Mouse (Mus musculus) limb, embryonic 15.5 days (tissue): ENCODE data around the gene Catspere2. TPM values are rescaled to one million over a fixed set of nuclear protein-coding genes. Genes with fewer than 3 reads are reported as not detected.
A peak's percentile ranks its signal among the peaks of the same experiment; 100 is the strongest.
"Not testable (repeated sequence)": the region's sequence is repeated elsewhere in the genome, so short reads cannot be mapped to it uniquely, and the experiment has no call there.

Experiments
- ATAC-seq: fragments of 200-750 bp; cut with Nextera tagmentation; 2 replicates; pipeline ENCODE4 v1.8.0; 2017; ENCODE audit warnings: low read depth, moderate TSS enrichment; ENCODE audit not compliant: insufficient number of reproducible peaks, low FRiP score, low TSS enrichment
- H3K27ac ChIP-seq: fragments of 300-500 bp; sonication (generic); 2 replicates; pipeline ENCODE4 v1.5.1; 2015; ENCODE audit warnings: moderate library complexity, mild to moderate bottlenecking, inconsistent platforms
- H3K27me3 ChIP-seq: fragments of 300-500 bp; sonication (generic); 2 replicates; pipeline ENCODE4 v1.6.1; 2015; ENCODE audit warnings: inconsistent platforms
- H3K36me3 ChIP-seq: fragments of 300-500 bp; sonication (generic); 2 replicates; pipeline ENCODE4 v1.6.1; 2015; ENCODE audit warnings: inconsistent platforms
- H3K4me1 ChIP-seq: fragments of 300-500 bp; sonication (generic); 2 replicates; pipeline ENCODE4 v1.6.1; 2015; ENCODE audit warnings: inconsistent platforms
- H3K4me2 ChIP-seq: fragments of 300-500 bp; sonication (generic); 2 replicates; pipeline ENCODE4 v1.6.1; 2015; ENCODE audit warnings: mild to moderate bottlenecking, inconsistent platforms
- H3K4me3 ChIP-seq: fragments of 300-500 bp; sonication (generic); 2 replicates; pipeline ENCODE4 v1.5.1; 2015; ENCODE audit warnings: mild to moderate bottlenecking, inconsistent platforms
- H3K9ac ChIP-seq: fragments of 300-500 bp; sonication (generic); 2 replicates; pipeline ENCODE4 v1.6.1; 2015; ENCODE audit warnings: inconsistent platforms
- H3K9me3 ChIP-seq: fragments of 300-500 bp; sonication (generic); 2 replicates; pipeline ENCODE4 v1.6.1; 2016; ENCODE audit warnings: inconsistent platforms
- WGBS: fragments of 180-500 bp; shearing (Covaris S2); methylation state at CpG from one replicate; pipeline ENCODE4 v1.1.7; 2015; 5-methylcytosine and 5-hydroxymethylcytosine counted together
- polyA plus RNA-seq: library from polyadenylated mRNA; unstranded; fragments of >200 nt; fragmentation: Nextera tagmentation; extraction: Ambion mirVana; gene quantifications from 2 replicates; pipeline ENCODE4 v1.2.1, GENCODE M21; 2015

Gene Catspere2
- polyA plus RNA-seq, 1 experiment from 2014 or later = 0.67 TPM

DNA sequence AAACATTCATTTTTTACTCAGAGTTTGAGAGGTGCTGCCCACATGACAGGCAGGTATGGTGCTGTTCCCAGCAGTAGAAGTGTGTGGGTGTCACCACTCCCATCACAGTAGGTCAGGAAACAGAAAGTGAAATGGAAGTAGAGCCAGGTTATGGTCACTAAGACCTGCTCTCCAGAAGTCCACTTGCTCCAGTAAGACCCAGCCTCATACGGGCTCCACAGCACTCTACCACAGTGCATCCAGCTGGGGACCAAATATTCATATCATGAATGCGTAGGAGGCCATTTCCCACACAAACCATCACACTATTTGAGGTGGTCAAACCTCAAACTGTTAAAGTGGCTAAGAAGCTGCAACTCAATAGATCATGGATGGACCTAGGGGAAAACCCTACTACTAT is 199.0 kb downstream of the Catspere2 start:
- Histone ChIP-seq H3K9ac (no peak overlapping the region), H3K4me3 (no peak overlapping the region), H3K36me3 (no peaks in the 10 kb centered on the region), H3K4me1 (no peaks in the 10 kb centered on the region), H3K4me2 (no peak overlapping the region), H3K27ac (no peak overlapping the region), H3K9me3 (no peaks in the 10 kb centered on the region), H3K27me3 (no peaks in the 10 kb centered on the region)
- 94% methylated on average over 2 of the region's 2 CpGs for WGBS
- no peak for ATAC-seq

DNA sequence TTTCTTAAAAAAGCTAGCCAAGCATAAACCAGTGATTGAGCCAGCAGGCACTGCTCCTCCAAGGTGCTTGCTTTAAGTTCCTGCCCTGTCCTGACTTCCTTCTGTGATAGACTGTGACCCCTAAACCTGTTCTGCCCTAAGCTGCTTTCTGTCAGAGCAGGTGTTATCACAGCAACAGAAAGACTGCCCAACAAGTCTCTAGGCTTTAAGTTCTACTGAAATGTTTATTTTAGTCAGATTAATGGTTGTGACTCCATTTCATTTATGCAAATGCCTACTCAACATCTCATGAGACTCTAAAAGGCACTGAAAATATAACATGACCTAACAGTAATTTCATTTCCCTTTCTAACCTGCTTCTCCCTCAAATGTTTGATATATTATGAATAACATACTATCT is 202.4 kb downstream of the Catspere2 start:
- H3K9me3 ChIP-seq = no peaks in the 10 kb centered on the region
- no peak overlapping the region for H3K4me3 ChIP-seq
- no peak overlapping the region for H3K27ac ChIP-seq
- no peaks in the 10 kb centered on the region for H3K27me3 ChIP-seq
- no peaks in the 10 kb centered on the region for H3K36me3 ChIP-seq
- ATAC-seq = no peak
- H3K4me1 ChIP-seq = peaks cover 7% of the 10 kb centered on the region
- H3K9ac ChIP-seq = no peak overlapping the region
- H3K4me2 ChIP-seq = no peak overlapping the region

DNA sequence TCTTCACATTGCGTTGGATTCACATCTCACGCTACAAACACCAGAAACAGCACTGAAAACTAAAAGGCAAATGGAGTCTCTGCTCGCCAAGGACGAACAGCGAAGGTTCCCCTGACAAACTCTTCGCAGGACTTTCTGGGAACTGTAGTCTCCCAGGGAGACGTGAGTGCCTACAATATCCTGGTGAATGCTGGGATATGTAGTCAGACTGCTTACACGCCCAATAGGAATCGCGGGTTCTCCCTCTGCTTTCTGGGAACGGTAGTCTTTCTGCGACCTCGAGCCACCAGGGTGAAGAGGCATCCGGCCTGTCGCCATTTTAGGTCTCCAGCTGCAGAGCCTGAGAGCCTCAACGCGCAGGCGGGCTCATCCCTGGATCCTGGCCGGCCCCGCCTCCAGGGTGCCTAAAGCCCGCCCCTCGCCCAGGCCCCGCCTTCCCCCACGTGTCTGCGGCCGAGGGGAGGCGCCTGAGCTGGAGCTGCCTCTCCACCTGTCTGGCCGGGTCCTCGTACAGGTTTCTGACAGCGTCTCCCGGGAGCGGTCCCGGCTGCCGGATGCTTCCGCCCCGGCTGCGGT is 204.1 kb downstream of the Catspere2 start, which contains the start of gene Desi2:
Gene Desi2 (plus strand): TSS at position 202 of the 576 bp plus-strand sequence.
- H3K9me3 ChIP-seq, H3K27me3 ChIP-seq, H3K36me3 ChIP-seq, H3K4me1 ChIP-seq: not testable (repeated sequence)
- under 1% methylated on average over 37 of the region's 37 CpGs for WGBS
- Histone ChIP-seq H3K27ac (peak within 1 kb of the TSS; percentile 69), H3K4me2 (peak within 1 kb of the TSS; percentile 59), H3K4me3 (peak within 1 kb of the TSS; percentile 68), H3K9ac (0 out of 2 replicates have a peak within 1 kb of the TSS, but pooled peaks have one; percentile 50)
- peak; percentile 100 for ATAC-seq

DNA sequence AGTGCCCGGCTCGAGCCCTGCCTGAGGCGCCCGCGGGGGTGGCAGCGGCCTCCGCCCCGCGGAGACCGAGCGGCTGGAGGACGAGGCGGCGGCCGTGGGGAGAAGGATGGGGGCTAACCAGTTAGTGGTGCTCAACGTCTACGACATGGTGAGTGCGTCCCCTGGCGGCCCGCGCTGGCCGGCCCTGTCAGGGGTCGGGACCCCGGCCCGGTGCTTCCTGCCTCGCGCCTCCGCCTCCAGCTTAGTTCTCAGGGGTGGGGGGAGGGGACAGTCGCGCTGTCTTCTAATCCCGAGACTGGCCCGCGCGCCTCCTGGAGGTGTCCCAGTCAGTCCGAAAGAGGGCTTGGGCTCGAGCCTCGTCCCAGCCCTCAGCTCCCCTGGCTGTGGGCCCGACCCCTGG is 204.6 kb downstream of the Catspere2 start:
- not testable (repeated sequence) for H3K27me3 ChIP-seq, H3K9me3 ChIP-seq, H3K36me3 ChIP-seq, H3K4me1 ChIP-seq
- under 1% methylated on average over 28 of the region's 38 CpGs for WGBS
- ATAC-seq = peak; percentile 53; the same call in 1 of the 2 replicates
- Histone ChIP-seq H3K9ac (0 out of 2 replicates have a peak overlapping the region, but pooled peaks have one; percentile 50), H3K4me3 (peak overlapping the region; percentile 68), H3K4me2 (peak overlapping the region; percentile 42; the same call in 1 of the 2 replicates), H3K27ac (peak overlapping the region; percentile 69)

DNA sequence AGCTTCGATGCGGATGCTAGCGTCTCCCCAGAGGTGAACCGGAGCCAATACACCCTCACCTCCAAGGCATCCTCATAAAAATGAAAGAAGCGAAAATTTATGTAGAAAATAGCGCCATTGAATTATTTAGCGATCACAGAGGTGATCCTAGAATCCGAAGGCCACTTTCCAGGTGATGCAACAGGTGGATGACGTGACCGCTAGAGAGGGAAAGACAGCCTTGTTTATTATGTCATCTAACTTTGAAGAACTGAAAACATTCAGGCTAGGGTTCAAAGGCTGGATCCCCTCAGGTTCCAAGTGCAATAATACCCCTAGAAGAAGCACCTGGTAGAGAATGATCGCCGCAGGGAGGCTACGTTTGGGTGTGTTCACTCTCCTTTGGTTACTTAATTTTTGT is 205.2 kb downstream of the Catspere2 start:
- H3K9me3 ChIP-seq = no peaks in the 10 kb centered on the region
- H3K4me1 ChIP-seq = peaks cover 7% of the 10 kb centered on the region
- peak overlapping the region; percentile 59 for H3K4me2 ChIP-seq
- H3K9ac ChIP-seq = no peak overlapping the region
- ATAC-seq = no peak
- WGBS = 7% methylated on average over 13 of the region's 13 CpGs
- H3K27me3 ChIP-seq = no peaks in the 10 kb centered on the region
- H3K27ac ChIP-seq = no peak overlapping the region
- no peaks in the 10 kb centered on the region for H3K36me3 ChIP-seq
- peak overlapping the region; percentile 39 for H3K4me3 ChIP-seq

DNA sequence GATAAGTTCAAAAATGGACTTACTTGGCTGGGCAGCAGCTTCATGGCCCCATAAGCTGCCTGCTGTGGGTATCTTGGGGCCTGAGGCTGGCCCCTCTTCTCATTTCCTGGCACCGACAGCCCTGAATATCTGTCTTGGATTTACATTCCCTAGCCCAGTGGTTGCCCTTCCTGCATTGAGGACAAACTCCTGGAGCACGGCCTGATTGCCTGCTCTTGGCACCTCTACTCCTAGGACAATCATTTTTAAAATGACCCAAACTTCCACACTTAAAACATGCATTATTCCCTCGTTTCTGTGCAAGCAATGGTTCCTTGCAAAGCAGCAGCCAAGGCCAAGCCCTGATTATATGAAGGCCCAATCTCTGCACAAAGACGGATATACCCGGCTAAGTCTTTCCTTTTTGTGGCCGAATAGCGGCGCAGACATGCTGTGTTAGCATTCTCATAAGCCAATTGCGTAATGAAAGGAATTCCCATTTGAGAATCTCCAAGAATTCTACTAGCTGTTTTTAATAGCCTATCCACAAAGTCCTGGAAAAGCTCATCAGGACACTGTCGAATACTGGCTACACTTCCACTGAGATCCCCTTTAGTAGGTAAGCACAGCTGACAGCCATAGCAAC is 222.6 kb downstream of the Catspere2 start:
- H3K4me1 ChIP-seq = no peaks in the 10 kb centered on the region
- ATAC-seq = no peak
- no peaks in the 10 kb centered on the region for H3K9me3 ChIP-seq
- no peaks in the 10 kb centered on the region; the same call in 1 of the 2 replicates for H3K36me3 ChIP-seq
- no peak overlapping the region for H3K4me2 ChIP-seq
- H3K27me3 ChIP-seq = no peaks in the 10 kb centered on the region
- 77% methylated on average over 10 of the region's 10 CpGs for WGBS
- H3K4me3 ChIP-seq = no peak overlapping the region
- no peak overlapping the region for H3K9ac ChIP-seq
- H3K27ac ChIP-seq = peak overlapping the region; percentile 13; the same call in 1 of the 2 replicates

DNA sequence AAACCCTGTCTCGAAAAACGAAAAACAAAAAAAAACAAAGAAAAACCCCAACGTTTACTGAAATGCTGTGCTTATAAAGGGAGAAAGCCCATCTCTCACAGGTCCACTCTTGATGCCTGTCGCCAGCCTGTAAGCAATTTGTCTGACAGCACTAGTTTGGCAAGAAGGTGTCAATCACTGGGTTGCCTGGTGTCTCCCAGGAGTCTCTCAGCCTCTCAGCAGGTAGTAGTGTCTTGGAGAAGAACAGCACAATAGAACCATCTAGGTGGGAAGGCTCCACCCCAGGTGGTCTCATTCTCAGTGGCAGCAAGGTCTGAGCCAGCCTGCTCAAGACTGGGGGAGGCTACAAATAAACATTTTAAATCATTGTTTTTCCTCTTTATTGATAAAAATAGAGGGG is 224.6 kb downstream of the Catspere2 start:
- not testable (repeated sequence) for H3K4me3 ChIP-seq, ATAC-seq, H3K4me2 ChIP-seq, H3K36me3 ChIP-seq, H3K9me3 ChIP-seq, H3K4me1 ChIP-seq, H3K9ac ChIP-seq, H3K27ac ChIP-seq, H3K27me3 ChIP-seq
- 85% methylated on average over 4 of the region's 4 CpGs for WGBS

DNA sequence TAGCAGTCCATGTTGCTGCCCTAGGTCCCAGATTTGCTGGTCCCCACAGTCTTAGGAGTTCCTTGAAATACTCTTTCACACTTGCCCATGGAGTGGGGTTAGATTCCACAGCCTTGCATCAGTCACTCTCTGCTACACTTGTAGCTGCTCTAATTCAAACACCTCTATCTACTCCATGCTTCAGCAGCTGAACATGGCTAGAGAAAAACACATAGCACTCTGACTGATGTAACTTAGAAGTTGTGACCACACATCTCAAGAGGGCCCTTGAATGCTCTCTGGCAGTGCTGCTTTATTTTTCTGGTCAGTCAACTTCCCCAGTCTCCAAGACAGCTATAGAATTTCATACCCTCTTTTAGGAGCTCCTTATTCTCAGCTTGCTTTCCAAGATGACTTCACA is 226.7 kb downstream of the Catspere2 start:
- no peak for ATAC-seq
- H3K27ac ChIP-seq = no peak overlapping the region
- H3K27me3 ChIP-seq = no peaks in the 10 kb centered on the region
- no peak overlapping the region for H3K9ac ChIP-seq
- no peak overlapping the region for H3K4me2 ChIP-seq
- no peaks in the 10 kb centered on the region for H3K9me3 ChIP-seq
- no peaks in the 10 kb centered on the region for H3K36me3 ChIP-seq
- H3K4me1 ChIP-seq = no peaks in the 10 kb centered on the region
- H3K4me3 ChIP-seq = no peak overlapping the region

DNA sequence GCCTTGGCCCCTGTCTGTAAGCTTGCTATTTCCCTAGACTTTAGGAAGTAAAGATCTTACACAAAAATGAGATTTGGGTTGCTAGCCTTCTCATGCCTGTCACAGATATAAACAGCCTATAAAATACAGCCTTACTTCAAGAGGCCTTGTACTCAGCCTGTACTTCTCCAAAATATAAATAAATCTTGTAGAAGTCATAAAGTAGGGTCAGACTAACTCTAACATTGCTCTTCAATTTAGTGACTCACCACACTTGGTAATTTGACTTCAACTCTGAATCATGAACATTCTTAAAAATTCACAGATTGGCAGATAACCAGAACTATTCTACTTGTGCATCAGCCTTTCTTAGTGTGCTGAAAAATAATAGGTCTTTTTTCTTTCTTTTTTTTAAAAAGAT is 233.9 kb downstream of the Catspere2 start:
- no peak for ATAC-seq
- Histone ChIP-seq H3K36me3 (no peaks in the 10 kb centered on the region), H3K9ac (no peak overlapping the region), H3K9me3 (no peaks in the 10 kb centered on the region), H3K4me2 (no peak overlapping the region), H3K4me1 (no peaks in the 10 kb centered on the region), H3K4me3 (no peak overlapping the region), H3K27me3 (no peaks in the 10 kb centered on the region), H3K27ac (no peak overlapping the region)

DNA sequence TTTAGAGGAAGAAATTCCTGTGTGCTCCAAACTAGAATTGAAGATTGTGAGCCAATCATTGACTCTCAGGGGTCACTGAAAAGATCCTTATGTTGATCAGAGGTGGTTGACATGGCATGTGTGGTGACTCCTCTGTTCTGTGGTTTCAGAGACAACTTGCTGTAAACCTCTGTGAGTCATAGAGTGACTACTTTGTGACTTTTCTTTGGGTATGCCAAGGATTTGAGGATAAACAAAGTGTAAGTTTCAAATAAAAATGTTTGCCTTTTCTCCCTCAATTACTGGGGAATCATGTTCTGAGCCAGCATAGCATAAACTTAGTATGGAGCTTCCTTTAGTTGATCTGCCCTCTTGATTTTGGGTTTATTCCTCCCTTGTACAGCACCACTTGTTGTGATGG is 235.1 kb downstream of the Catspere2 start:
- no peaks in the 10 kb centered on the region for H3K4me1 ChIP-seq
- no peaks in the 10 kb centered on the region for H3K9me3 ChIP-seq
- no peak overlapping the region for H3K27ac ChIP-seq
- H3K4me3 ChIP-seq = no peak overlapping the region
- no peak overlapping the region for H3K9ac ChIP-seq
- no peak overlapping the region for H3K4me2 ChIP-seq
- ATAC-seq = no peak
- no peaks in the 10 kb centered on the region for H3K36me3 ChIP-seq
- H3K27me3 ChIP-seq = no peaks in the 10 kb centered on the region

DNA sequence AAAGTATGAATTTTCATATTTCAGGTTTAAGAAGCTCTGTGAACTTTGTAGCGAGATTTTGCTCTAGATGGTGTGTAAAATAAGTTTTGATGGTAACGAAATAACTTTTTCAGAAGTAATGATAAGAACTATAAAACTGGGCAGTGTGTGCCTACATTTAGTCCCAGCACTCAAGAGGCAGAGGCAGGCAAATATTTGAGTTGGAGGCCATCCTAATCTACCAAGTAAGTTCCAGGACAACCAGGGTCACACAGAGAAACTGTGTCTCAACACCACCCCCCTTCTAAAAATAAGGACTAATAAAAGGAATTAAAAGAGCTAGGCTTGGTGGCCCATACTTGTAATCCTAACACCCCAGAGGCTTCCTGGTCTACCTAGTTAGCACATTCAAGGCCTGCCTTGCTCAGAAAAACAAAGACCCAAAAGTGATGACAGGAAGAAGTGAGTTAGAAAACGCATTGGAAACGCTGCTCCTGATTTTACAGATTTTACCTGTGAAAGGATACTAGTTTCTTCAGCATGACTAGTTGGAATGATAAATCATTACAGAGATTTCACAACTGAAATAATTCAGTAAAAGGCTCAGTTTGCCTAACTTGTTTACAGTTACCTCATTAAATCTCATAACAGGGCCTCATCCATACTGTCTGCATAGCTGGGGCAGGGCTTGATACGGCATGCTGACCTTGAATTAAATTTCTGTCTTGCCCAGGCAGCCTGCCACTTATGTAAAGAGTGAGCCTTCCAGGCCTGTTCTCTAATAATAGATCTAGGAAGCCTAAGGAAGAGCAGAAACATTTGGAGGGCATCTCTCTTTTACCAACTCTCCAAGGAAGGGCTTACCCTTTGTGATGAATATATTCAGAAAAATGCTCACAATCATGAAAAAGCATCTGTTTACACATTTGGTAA is 236.2 kb downstream of the Catspere2 start:
- no peaks in the 10 kb centered on the region for H3K27me3 ChIP-seq
- no peak overlapping the region for H3K9ac ChIP-seq
- H3K4me2 ChIP-seq = no peak overlapping the region
- H3K9me3 ChIP-seq = no peaks in the 10 kb centered on the region
- H3K36me3 ChIP-seq = peaks cover 2% of the 10 kb centered on the region
- H3K27ac ChIP-seq = no peak overlapping the region
- 70% methylated on average over 5 of the region's 5 CpGs for WGBS
- ATAC-seq = no peak
- H3K4me3 ChIP-seq = no peak overlapping the region
- H3K4me1 ChIP-seq = no peaks in the 10 kb centered on the region
